Mouse (Mus musculus) E14TG2a.4 (cell line): ENCODE measurements around the gene Cdh23.

ENCODE experiments used
- H3K27me3 ChIP-seq: 2 replicates; pipeline ENCODE4 v1.6.1; 2014; ENCODE audit warnings: low read length, control low read depth; ENCODE audit not compliant: insufficient read depth
- H3K36me3 ChIP-seq: 2 replicates; pipeline ENCODE4 v1.6.1; 2014; ENCODE audit warnings: low read length, control low read depth; ENCODE audit not compliant: insufficient read depth
- H3K4me1 ChIP-seq: replicated peaks from 2 replicates; pipeline ENCODE4 v1.6.1; 2014; ENCODE audit warnings: low read depth, low read length, control low read depth
- H3K4me3 ChIP-seq: replicated peaks from 2 replicates; pipeline ENCODE4 v1.5.1; 2014; ENCODE audit warnings: mild to moderate bottlenecking, low read length
- H3K9me3 ChIP-seq: 2 replicates; pipeline ENCODE4 v1.6.1; 2014; ENCODE audit warnings: low read length, control low read depth
- CTCF ChIP-seq: conservative IDR thresholded peaks from 2 replicates; pipeline ENCODE4 v1.5.1; 2014; ENCODE audit warnings: low read length
- NANOG ChIP-seq: IDR thresholded peaks from 2 replicates; pipeline ENCODE4 v1.6.1; 2014; ENCODE audit warnings: borderline replicate concordance, low read length, mixed read lengths
- POU5F1 ChIP-seq: IDR thresholded peaks from 2 replicates; pipeline ENCODE4 v1.6.1; 2014; ENCODE audit warnings: low read length, borderline replicate concordance

The Cdh23 gene

DNA sequence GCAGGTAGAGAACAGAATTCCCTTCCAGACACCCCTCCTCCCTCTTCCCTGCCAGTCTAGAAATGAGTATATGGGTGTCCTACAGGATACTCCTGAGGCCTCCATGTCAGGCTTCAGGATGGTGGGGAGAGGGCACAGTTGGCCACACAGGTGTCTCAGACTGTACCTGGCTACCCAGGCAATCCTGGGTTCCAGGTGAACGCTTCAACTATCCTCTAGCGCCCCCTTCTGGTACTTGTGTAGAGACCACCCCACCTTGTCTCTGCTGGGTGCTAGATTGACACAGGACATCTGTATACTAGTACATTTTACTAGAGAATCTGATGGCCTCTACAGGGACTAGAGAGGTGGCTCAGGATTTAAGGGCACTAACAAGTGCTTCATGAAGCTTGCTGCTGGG is 253.2 kb downstream of the Cdh23 start:
- H3K4me3 ChIP-seq: no peak overlapping the region
- no peaks in the 10 kb centered on the region for H3K4me1 ChIP-seq
- H3K36me3 ChIP-seq: no peaks in the 10 kb centered on the region
- no peaks in the 10 kb centered on the region for H3K9me3 ChIP-seq
- 0 out of 2 replicates have a peak, but pooled peaks cover 3% of the 10 kb centered on the region for H3K27me3 ChIP-seq
- TF ChIP-seq CTCF (peak; percentile 48), POU5F1 (no peak)

DNA sequence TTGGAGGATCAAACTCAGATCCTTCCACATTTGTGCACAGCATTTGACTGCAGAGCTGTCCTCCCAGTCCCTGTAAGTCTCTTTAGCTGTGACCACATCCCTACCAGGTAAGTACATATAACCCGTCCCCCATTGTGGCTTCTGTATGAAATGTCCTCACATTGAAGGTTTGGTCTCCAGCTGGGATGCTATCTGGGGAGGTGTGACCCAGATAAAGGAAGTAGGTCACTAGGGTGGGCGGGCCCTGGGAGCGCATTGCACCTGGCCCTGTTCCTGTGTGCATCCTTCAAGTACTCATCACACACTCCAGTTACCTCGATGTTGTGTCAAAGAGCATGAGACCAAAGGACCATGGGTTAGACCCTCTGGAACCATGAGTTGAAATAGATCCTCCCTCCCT is 254.0 kb downstream of the Cdh23 start:
- Histone ChIP-seq H3K4me1 (no peaks in the 10 kb centered on the region), H3K27me3 (no peaks in the 10 kb centered on the region), H3K4me3 (no peak overlapping the region), H3K9me3 (no peaks in the 10 kb centered on the region), H3K36me3 (no peaks in the 10 kb centered on the region)
- TF ChIP-seq CTCF: no peak
- no peak for TF ChIP-seq POU5F1
- TF ChIP-seq NANOG: no peak

DNA sequence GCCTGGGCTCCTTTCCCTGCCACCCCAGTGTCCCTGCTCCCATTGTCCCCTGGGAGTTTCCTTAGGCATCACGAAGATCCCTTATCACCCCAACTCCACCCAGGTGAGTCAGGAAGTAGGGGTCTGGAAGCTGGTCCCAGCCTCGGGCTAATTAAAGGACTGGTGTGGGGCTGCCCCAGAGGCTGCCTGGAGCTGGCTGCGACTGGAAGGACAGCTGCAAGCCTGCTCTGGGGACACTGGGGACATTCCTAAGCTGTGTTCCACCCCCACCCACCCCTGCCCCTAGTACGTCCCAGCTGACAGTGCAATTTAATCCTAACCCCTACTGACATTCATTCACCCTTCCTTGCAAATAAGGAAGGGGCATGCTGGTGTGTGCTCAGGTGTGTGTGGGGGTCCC is 263.6 kb downstream of the Cdh23 start:
- peaks cover 38% of the 10 kb centered on the region for H3K27me3 ChIP-seq
- H3K36me3 ChIP-seq: no peaks in the 10 kb centered on the region
- no peak for TF ChIP-seq CTCF
- TF ChIP-seq NANOG: no peak
- TF ChIP-seq POU5F1: no peak
- H3K4me3 ChIP-seq: no peak overlapping the region
- peaks cover 21% of the 10 kb centered on the region for H3K4me1 ChIP-seq
- no peaks in the 10 kb centered on the region for H3K9me3 ChIP-seq

DNA sequence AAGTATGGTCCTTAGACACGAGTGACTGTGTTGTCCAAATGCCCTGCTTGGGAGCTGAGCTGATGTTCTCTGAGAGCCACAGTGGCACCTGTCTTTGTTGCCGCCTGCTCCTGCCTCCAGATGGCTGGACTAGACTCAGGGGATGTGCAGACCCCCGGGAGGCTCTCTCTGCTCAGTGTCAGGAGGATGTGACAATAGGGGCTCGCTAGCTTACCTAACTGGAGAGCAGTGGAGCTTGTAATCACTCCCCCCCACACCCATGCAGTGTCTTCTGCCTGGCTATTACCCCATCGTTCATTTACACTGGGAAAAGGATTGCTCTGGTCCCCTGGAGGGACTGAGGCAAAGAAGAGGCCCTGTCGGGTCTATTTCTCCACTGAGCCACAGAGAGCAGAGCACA is 265.7 kb downstream of the Cdh23 start:
- no peak for TF ChIP-seq CTCF
- no peak for TF ChIP-seq POU5F1
- no peak for TF ChIP-seq NANOG
- Histone ChIP-seq H3K4me1 (peaks cover 21% of the 10 kb centered on the region), H3K36me3 (no peaks in the 10 kb centered on the region), H3K27me3 (peaks cover 38% of the 10 kb centered on the region), H3K9me3 (peaks cover 3% of the 10 kb centered on the region), H3K4me3 (no peak overlapping the region)

DNA sequence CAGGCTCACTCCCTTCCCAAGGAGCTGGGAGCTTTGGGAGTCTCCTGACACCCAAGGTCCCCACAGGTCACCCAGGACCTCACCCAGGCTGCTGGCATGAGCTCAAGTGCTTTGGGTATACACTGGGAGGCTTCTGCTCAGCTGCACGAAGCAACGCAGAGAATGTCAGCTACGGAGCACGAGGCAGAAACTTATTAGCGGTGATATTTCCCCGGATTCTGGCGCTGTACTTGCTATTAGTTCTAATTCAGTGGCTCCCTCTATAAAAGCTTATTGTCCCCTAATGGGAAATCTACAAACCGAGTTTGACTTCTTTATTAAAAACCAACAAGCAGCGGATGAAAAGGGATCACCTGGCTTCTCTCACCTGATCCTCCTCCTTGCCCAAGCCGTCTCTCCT is 266.3 kb downstream of the Cdh23 start:
- Histone ChIP-seq H3K27me3 (peaks cover 33% of the 10 kb centered on the region), H3K9me3 (peaks cover 7% of the 10 kb centered on the region), H3K36me3 (no peaks in the 10 kb centered on the region), H3K4me3 (0 out of 2 replicates have a peak overlapping the region, but pooled peaks have one; percentile 27), H3K4me1 (peaks cover 21% of the 10 kb centered on the region)
- TF ChIP-seq NANOG: no peak
- TF ChIP-seq POU5F1: no peak
- no peak for TF ChIP-seq CTCF

DNA sequence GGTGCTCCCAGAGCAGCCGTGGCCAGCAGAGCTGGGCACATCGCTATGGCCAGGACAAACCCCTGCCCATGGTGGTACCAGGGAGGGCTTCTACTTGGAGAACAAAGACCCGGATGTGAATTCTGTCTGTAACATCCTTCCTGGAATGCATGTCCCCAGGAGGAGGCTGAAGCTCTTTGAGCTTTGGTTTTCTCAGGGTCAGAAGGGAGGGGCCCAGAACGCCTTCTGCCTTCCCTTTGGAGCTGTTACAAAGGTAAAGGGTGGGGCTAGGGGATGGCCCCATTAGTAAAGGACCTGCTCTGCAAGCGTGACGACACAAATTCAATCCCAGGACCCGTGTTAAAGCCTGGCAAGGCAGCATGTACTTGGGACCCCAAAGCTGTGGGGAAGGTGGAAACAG is 273.5 kb downstream of the Cdh23 start:
- Histone ChIP-seq H3K4me1 (peaks cover 17% of the 10 kb centered on the region), H3K9me3 (peaks cover 7% of the 10 kb centered on the region), H3K4me3 (no peak overlapping the region), H3K27me3 (no peaks in the 10 kb centered on the region), H3K36me3 (no peaks in the 10 kb centered on the region)
- no peak for TF ChIP-seq NANOG
- no peak for TF ChIP-seq POU5F1

DNA sequence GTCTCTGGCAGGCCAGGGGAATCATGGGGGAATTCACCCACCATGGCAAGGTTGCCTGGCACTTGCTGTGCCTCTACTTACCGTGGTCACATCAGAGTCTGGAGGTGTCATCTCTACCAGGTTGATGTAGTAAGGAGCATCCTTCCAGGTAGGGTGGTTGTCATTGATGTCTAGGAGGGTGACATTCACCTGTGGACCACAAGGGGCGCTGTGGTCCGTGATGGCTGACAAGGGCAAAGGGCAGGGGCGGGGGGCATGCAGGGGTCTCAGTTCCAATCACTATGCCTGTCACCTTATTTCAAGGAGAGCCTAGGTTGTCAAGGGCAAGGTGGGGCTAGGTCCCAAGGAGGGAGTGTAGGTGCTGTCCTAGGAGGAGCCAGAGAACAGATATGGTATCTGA is 276.7 kb downstream of the Cdh23 start:
- Histone ChIP-seq H3K4me3 (no peak overlapping the region), H3K9me3 (no peaks in the 10 kb centered on the region), H3K27me3 (no peaks in the 10 kb centered on the region; the same call in 1 of the 2 replicates), H3K36me3 (no peaks in the 10 kb centered on the region), H3K4me1 (peaks cover 17% of the 10 kb centered on the region)
- TF ChIP-seq CTCF (peak; percentile 74), POU5F1 (no peak), NANOG (no peak)

DNA sequence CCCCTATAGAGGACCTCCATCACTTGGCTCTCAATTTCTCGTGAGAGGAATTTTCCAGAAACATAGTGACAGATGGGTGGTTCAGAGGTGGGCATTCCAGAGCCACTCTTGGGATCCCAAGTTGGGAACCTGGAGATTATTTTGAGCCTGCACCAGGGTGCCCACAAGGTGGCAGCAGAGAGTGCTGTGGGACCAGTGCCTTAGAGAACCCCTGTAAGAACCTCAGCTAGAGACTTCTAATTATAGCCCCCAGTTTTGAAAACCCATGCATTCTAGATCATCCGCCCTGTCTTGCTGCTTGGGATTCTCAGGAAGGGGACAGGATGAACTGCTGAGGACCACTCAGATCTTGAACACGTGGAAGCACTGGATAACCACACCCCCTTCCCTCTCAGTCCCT is 278.2 kb downstream of the Cdh23 start:
- Histone ChIP-seq H3K9me3 (no peaks in the 10 kb centered on the region), H3K27me3 (peaks cover 5% of the 10 kb centered on the region; the same call in 1 of the 2 replicates), H3K4me3 (no peak overlapping the region), H3K4me1 (peaks cover 18% of the 10 kb centered on the region), H3K36me3 (no peaks in the 10 kb centered on the region)
- no peak for TF ChIP-seq NANOG
- TF ChIP-seq CTCF: peak; percentile 93
- TF ChIP-seq POU5F1: no peak

DNA sequence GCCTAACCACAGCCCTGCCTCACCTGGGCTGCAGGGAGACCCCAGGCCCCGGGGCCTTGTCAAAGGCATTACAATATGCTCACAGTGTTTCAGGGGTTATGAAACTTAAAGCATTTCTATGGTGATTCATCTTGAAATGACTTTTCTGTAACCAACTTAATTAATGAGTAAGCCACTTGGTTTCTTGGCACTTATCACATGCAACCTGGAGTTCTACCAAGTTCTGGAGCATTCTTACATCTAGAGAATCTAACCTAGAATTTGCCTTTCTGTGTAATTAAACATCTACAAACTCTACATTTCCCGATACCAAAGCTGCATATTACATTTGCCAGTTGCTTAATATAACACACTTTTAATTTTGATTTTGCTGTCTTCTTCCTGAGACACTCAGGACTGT is 279.2 kb downstream of the Cdh23 start:
- Histone ChIP-seq H3K4me1 (peaks cover 15% of the 10 kb centered on the region), H3K36me3 (no peaks in the 10 kb centered on the region), H3K9me3 (no peaks in the 10 kb centered on the region), H3K4me3 (no peak overlapping the region), H3K27me3 (peaks cover 5% of the 10 kb centered on the region; the same call in 1 of the 2 replicates)
- no peak for TF ChIP-seq POU5F1
- TF ChIP-seq CTCF: no peak
- no peak for TF ChIP-seq NANOG
